Mouse (Mus musculus) cerebellum, postnatal 4 days (tissue): ENCODE data around the gene Gm9044.
"Not testable (repeated sequence)": the region's sequence is repeated elsewhere in the genome, so short reads cannot be mapped to it uniquely, and the experiment has no call there.

Experiments
- DNase-seq, 2 experiments: peaks; one replicate each; pipeline ENCODE4 v3.0.0; 2022; ENCODE audit warnings: low spot score in 2 of 2, mixed read lengths in 1 of 2

Gene Gm9044

GRCm38 (mm10) chr10:118332308-118332707 lies at the start of gene Gm9044:
Gene Gm9044 (minus strand): TSS chr10:118332408.
- not testable (repeated sequence) for DNase-seq

- DNase-seq: peak; percentile 68 to 86
Observed at GRCm38 (mm10) chr10:118370443-118370842, 38.2 kb upstream of the Gm9044 start.

GRCm38 (mm10) chr10:118369518-118369917 lies 37.3 kb upstream of the Gm9044 start:
- DNase-seq: no peak

DNA sequence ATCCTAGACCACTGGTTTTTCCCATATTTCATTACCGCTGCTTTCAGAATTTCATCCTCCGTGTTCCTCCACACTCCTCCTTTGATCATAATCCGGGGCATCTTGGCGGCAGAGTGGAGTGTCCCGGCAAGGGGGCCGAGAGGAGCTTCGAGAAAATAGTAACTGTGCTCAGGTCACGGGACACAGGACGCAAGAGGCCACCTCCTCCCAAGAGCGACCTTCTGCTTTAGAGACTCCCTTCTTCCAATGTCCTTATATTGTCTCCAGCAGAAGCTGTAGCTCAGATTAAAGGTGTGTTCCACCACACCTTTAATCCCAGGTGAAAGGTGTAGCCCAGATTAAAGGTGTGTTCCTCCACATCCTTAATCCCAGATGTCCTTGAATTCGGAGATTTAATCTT lies 21.8 kb upstream of the Gm9044 start, which contains the start of gene Gm9049:
Gene Gm9049 (minus strand): TSS at position 101 of the 400 bp plus-strand sequence.
- not testable (repeated sequence) for DNase-seq

GRCm38 (mm10) chr10:118348579-118348978 lies 16.4 kb upstream of the Gm9044 start, which contains the start of gene Gm9048:
Gene Gm9048 (minus strand): TSS chr10:118348679.
- not testable (repeated sequence) for DNase-seq

- not testable (repeated sequence) for DNase-seq
Observed at GRCm38 (mm10) chr10:118343155-118343554, 10.9 kb upstream of the Gm9044 start, which contains the start of gene Gm9046. Gene Gm9046 (minus strand): TSS chr10:118343255.

DNA sequence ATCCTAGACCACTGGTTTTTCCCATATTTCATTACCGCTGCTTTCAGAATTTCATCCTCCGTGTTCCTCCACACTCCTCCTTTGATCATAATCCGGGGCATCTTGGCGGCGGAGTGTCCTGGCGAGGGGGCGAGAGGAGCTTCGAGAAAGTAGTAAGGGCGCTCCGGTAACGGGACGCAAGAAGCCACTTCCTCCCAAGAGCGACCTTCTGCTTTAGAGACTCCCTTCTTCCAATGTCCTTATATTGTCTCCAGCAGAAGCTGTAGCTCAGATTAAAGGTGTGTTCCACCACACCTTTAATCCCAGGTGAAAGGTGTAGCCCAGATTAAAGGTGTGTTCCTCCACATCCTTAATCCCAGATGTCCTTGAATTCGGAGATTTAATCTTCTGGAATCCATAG lies 5.5 kb upstream of the Gm9044 start, which contains the start of gene Gm9045:
Gene Gm9045 (minus strand): TSS at position 101 of the 400 bp plus-strand sequence.
- not testable (repeated sequence) for DNase-seq

DNA sequence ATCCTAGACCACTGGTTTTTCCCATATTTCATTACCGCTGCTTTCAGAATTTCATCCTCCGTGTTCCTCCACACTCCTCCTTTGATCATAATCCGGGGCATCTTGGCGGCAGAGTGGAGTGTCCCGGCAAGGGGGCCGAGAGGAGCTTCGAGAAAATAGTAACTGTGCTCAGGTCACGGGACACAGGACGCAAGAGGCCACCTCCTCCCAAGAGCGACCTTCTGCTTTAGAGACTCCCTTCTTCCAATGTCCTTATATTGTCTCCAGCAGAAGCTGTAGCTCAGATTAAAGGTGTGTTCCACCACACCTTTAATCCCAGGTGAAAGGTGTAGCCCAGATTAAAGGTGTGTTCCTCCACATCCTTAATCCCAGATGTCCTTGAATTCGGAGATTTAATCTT lies 5.3 kb downstream of the Gm9044 start, which contains the start of gene Gm9040:
Gene Gm9040 (minus strand): TSS at position 101 of the 400 bp plus-strand sequence.
- not testable (repeated sequence) for DNase-seq

- no peak for DNase-seq
Observed at GRCm38 (mm10) chr10:118319024-118319423, 13.2 kb downstream of the Gm9044 start.

DNA sequence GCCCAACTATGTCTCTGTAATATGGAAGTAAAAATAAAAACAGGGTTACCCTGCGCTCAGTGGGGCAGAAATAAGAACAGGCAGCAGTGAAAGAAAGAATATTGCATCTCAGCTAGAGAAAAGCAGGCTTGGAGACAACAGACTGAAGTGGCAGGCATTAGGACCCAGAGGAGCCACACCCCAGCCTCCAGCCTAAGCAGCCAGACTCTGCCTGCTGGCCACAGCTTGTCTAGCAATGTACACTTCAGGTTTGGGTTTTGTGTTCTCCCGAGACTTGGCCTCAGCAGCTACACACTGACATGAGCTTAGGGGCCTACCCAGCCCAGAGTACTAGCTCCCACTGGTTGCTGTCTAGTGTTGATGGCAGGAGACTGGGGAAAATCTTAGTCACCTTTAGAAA lies 30.1 kb downstream of the Gm9044 start:
- not testable (repeated sequence) for DNase-seq

DNA sequence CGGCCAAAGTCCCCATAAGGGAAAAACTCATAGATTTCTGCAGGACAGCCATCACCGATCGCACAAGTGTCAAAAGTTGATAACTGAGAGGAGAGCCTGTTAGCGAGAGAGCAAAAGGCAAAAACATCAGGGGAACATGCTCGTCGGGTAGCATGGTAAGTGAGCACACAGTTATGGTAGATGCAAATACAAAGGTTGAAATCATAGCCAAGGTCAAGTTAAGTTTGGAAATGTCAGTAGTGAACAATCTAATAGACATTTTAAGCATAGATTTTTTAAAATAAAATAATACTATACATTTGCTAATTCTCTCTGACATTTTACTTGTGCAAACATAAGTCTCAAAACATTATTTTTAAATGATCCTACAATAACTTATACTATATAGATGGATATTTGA lies 37.3 kb downstream of the Gm9044 start, which contains the start of gene Iltifb:
Gene Iltifb (minus strand): TSS at position 101 of the 400 bp plus-strand sequence.
- no peak for DNase-seq

- not testable (repeated sequence) for DNase-seq
Observed at GRCm38 (mm10) chr10:118283016-118283415, 49.2 kb downstream of the Gm9044 start.

DNA sequence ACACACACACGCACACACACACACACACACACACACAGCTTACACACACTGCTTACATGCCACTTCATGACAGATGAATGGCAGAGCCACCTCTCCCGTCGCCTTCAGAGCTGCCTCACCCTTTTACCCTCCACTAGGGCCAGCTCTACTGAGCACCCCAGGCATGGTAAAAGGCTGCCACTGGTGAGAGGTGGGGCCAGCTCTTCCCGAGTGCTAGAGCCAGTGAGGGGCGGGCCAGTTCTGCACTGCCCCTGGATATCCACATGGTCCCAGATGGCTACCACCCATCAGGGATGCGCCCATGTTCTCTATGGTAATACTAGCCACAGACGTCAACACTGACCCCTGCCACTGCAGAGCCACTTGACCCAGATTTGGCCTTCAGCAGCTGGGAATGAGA lies 49.6 kb downstream of the Gm9044 start:
- not testable (repeated sequence) for DNase-seq
